Mouse (Mus musculus) lung, postnatal 0 days (tissue): Measurements from ENCODE around the gene Josd2.

Experiments
- CTCF ChIP-seq: IDR thresholded peaks from 2 replicates; pipeline ENCODE4 v1.5.1; 2016; ENCODE audit warnings: antibody characterized with exemption, mild to moderate bottlenecking
- EP300 ChIP-seq: IDR thresholded peaks from 2 replicates; pipeline ENCODE4 v1.6.1; 2016; ENCODE audit warnings: antibody characterized with exemption, mild to moderate bottlenecking, control low read depth

DNA sequence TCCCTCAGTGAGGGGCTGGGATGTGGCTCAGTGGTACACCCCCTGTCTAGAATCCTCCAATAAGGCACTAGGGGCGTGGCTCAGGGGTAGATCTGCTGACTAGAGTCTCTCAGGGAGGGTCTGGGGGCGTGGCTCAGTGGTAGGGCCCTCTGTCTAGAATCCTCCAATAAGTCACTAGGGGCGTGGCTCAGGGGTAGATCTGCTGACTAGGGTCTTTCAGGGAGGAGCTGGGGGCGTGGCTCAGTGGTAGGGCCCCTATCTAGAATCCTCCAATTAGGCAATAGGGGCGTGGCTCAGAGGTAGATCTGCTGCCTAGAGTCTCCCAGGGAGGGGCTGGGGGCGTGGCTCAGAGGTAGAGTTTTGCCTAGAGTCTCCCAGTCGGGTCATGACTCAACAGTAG, 34.4 kb upstream of the Josd2 start:
- TF ChIP-seq CTCF = no peak
- TF ChIP-seq EP300 = no peak
